Mouse (Mus musculus) bone marrow macrophage, adult 2 months (primary cell): ENCODE measurements at regions not wholly inside any gene's neighbourhood (a gene's known extent, or its start where the extent isn't known, plus 50 kb on each side); places are given as distances from the start of the nearest gene placed in this dataset.

Experiments used
- H3K27ac ChIP-seq: 2 replicates; pipeline ENCODE4 v1.5.1; 2012; ENCODE audit warnings: low read depth, low read length; ENCODE audit not compliant: insufficient read depth
- H3K4me1 ChIP-seq: 2 replicates; pipeline ENCODE4 v1.6.1; 2012; ENCODE audit warnings: low read length; ENCODE audit not compliant: control insufficient read depth, insufficient read depth
- H3K4me3 ChIP-seq: 2 replicates; pipeline ENCODE4 v1.5.1; 2012; ENCODE audit warnings: mild to moderate bottlenecking, low read length, moderate library complexity; ENCODE audit not compliant: insufficient read depth
- CTCF ChIP-seq: IDR thresholded peaks from 2 replicates; pipeline ENCODE4 v1.5.1; 2012; ENCODE audit warnings: low read depth, mild to moderate bottlenecking, low read length, moderate library complexity
- POLR2A ChIP-seq: IDR thresholded peaks from 2 replicates; pipeline ENCODE4 v1.6.1; 2012; ENCODE audit warnings: mild to moderate bottlenecking, low read depth, low read length, borderline replicate concordance

DNA sequence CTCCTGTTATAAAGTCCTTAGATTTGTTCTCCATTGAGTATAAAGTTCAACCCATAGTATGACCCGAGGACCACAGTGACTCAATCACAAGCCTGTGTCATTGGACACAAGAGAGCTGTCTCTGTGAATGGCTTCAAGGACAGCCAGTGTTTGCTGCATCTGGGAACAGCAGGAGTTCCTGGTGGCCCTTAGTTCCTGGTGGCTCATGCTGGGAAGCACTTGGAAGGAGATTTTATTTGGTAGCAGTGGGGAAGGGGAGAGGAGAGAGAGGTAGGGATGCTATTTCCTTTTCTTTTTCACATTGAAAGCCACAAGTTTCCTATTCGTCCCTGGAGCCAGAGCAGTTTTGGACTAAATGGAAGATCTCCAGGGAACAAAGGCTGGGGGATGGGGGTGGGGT, 69.2 kb upstream of the Tnp1 start:
- no peak for TF ChIP-seq POLR2A
- no peak for TF ChIP-seq CTCF
- Histone ChIP-seq H3K27ac (no peak overlapping the region), H3K4me3 (no peak overlapping the region), H3K4me1 (no peaks in the 10 kb centered on the region)

DNA sequence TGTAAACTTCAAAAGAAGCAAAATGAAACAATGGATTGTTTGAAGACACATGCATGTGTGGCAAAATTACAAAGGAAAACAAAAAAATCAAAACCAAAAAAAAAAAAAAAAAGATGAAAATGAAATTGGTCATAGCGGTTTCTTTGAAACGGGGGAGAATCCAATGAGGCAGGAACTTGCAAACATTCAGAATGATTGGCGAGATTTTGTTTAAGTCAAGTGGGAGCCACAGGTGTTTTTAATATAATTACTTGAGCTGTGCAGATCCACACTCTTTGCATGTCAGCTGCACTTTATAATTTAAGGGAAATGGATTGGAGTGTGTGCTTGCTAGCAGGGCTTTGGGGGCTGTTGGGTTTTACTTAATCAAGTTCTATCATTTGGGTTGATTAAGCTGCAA, 67.7 kb upstream of the Tnp1 start:
- no peak overlapping the region for H3K4me3 ChIP-seq
- no peaks in the 10 kb centered on the region for H3K4me1 ChIP-seq
- TF ChIP-seq POLR2A, result no peak
- TF ChIP-seq CTCF, result no peak
- no peak overlapping the region for H3K27ac ChIP-seq

- Histone ChIP-seq H3K4me3 (no peak overlapping the region), H3K4me1 (no peaks in the 10 kb centered on the region), H3K27ac (no peak overlapping the region)
- TF ChIP-seq POLR2A, result no peak
- TF ChIP-seq CTCF, result no peak
These were observed 63.8 kb upstream of the Tnp1 start for GRCm38 (mm10) chr1:73079518-73079917.

GRCm38 (mm10) chr1:73077156-73077555, 61.4 kb upstream of the Tnp1 start:
- TF ChIP-seq POLR2A, result no peak
- no peak for TF ChIP-seq CTCF
- Histone ChIP-seq H3K4me1 (no peaks in the 10 kb centered on the region), H3K4me3 (no peak overlapping the region), H3K27ac (no peak overlapping the region)

GRCm38 (mm10) chr1:73075699-73076373, 60.1 kb upstream of the Tnp1 start:
- TF ChIP-seq CTCF (no peak), POLR2A (no peak)
- H3K27ac ChIP-seq, result no peak overlapping the region
- H3K4me1 ChIP-seq, result no peaks in the 10 kb centered on the region
- no peak overlapping the region for H3K4me3 ChIP-seq

GRCm38 (mm10) chr1:73075159-73075558, 59.5 kb upstream of the Tnp1 start:
- no peak overlapping the region for H3K4me3 ChIP-seq
- H3K27ac ChIP-seq, result no peak overlapping the region
- H3K4me1 ChIP-seq, result no peaks in the 10 kb centered on the region
- no peak for TF ChIP-seq POLR2A
- TF ChIP-seq CTCF, result no peak

GRCm38 (mm10) chr1:73074525-73074924, 58.8 kb upstream of the Tnp1 start:
- TF ChIP-seq CTCF (no peak), POLR2A (no peak)
- H3K27ac ChIP-seq, result no peak overlapping the region
- no peaks in the 10 kb centered on the region for H3K4me1 ChIP-seq
- no peak overlapping the region for H3K4me3 ChIP-seq

DNA sequence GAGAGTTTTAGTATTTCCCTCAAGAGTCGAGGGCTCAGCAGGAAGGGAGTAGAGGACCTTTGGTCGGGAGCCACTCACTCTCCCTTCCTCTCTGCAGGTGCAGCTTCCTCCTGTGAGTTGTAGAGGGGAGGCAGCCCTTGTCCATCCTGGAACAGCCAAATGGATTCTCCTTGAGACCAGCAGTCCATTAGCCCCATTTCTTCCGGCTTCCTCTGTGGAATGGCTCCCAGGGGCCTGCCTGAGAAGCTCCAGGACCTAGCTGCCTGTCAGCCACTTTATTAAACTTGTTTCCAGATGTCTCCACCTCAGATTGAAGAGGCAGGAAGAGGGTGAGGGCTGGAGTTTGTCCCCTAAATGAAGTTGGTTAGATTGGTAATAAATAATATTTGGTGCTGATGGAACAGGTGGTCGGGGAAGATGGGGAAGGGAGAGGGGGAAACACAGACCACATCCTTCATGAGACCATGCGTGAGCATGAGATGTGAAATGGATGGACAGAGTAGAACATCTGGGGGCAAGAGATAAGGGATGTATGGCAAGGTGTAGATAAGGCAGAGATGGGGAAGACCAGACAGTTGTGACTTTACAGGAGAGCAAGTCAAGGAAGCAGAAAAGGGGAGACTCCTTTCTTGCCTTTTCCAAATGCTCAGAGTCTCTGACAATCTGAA, 56.7 kb upstream of the Tnp1 start:
- TF ChIP-seq POLR2A (no peak), CTCF (no peak)
- Histone ChIP-seq H3K27ac (no peak overlapping the region), H3K4me3 (no peak overlapping the region)

GRCm38 (mm10) chr1:73070126-73070525, 54.4 kb upstream of the Tnp1 start:
- Histone ChIP-seq H3K27ac (no peak overlapping the region), H3K4me3 (no peak overlapping the region), H3K4me1 (no peaks in the 10 kb centered on the region)
- TF ChIP-seq POLR2A (no peak), CTCF (no peak)

More for the DNA sequence above, 56.7 kb upstream of the Tnp1 start:
- no peaks in the 10 kb centered on the region for H3K4me1 ChIP-seq
